Mouse (Mus musculus) liver, embryonic 16.5 days (tissue): ENCODE measurements at regions not wholly inside any gene's neighbourhood (a gene's known extent, or its start where the extent isn't known, plus 50 kb on each side); places are given as distances from the start of the nearest gene placed in this dataset.

Experiments
- ATAC-seq: fragments of 200-750 bp; cut with Nextera tagmentation; 2 replicates; pipeline ENCODE4 v1.8.0; 2017; ENCODE audit warnings: low read depth, mild to moderate bottlenecking, moderate number of reproducible peaks, moderate library complexity
- H3K27ac ChIP-seq: fragments of 300-500 bp; sonication (generic); 2 replicates; pipeline ENCODE4 v1.5.1; 2014; ENCODE audit warnings: mild to moderate bottlenecking, low read length
- H3K27me3 ChIP-seq: fragments of 300-500 bp; sonication (generic); 2 replicates; pipeline ENCODE4 v1.6.1; 2014; ENCODE audit warnings: low read depth, low read length, mixed read lengths; ENCODE audit not compliant: control insufficient read depth, insufficient read depth
- H3K36me3 ChIP-seq: fragments of 300-500 bp; sonication (generic); 2 replicates; pipeline ENCODE4 v1.6.1; 2014; ENCODE audit warnings: mild to moderate bottlenecking; ENCODE audit not compliant: control insufficient read depth, insufficient read depth
- H3K4me1 ChIP-seq: fragments of 300-500 bp; sonication (generic); 2 replicates; pipeline ENCODE4 v1.6.1; 2014; ENCODE audit warnings: low read depth, low read length, mixed read lengths; ENCODE audit not compliant: control insufficient read depth
- H3K4me2 ChIP-seq: fragments of 300-500 bp; sonication (generic); 2 replicates; pipeline ENCODE4 v1.6.1; 2014; ENCODE audit warnings: low read depth, low read length, mixed read lengths
- H3K4me3 ChIP-seq: fragments of 300-500 bp; sonication (generic); 2 replicates; pipeline ENCODE4 v1.5.1; 2014; ENCODE audit warnings: low read depth, mild to moderate bottlenecking, low read length
- H3K9ac ChIP-seq: fragments of 300-500 bp; sonication (generic); 2 replicates; pipeline ENCODE4 v1.6.1; 2014; ENCODE audit warnings: low read depth, low read length
- H3K9me3 ChIP-seq: fragments of 300-500 bp; sonication (generic); replicated peaks from 2 replicates; pipeline ENCODE4 v1.6.1; 2016; ENCODE audit warnings: low read length; ENCODE audit not compliant: control insufficient read depth
- WGBS: fragments of 180-500 bp; shearing (Covaris S2); extraction: QIAGEN DNeasy Blood & Tissue Kit; methylation state at CpG from one replicate; pipeline ENCODE4 v1.1.7; 2014; ENCODE audit not compliant: insufficient replicate concordance; 5-methylcytosine and 5-hydroxymethylcytosine counted together

GRCm38 (mm10) chr13:107872137-107872536 lies 172.1 kb upstream of the Smim15 start:
- no peaks in the 10 kb centered on the region for H3K27me3 ChIP-seq
- H3K9ac ChIP-seq, result no peak overlapping the region
- H3K9me3 ChIP-seq, result no peaks in the 10 kb centered on the region
- 58% methylated on average over 10 of the region's 10 CpGs for WGBS
- H3K4me3 ChIP-seq, result no peak overlapping the region
- H3K4me2 ChIP-seq, result no peak overlapping the region
- no peaks in the 10 kb centered on the region for H3K4me1 ChIP-seq
- no peak overlapping the region for H3K27ac ChIP-seq
- no peaks in the 10 kb centered on the region for H3K36me3 ChIP-seq
- no peak for ATAC-seq

GRCm38 (mm10) chr13:107868906-107869305 lies 175.3 kb upstream of the Smim15 start:
- no peak for ATAC-seq
- H3K27me3 ChIP-seq, result no peaks in the 10 kb centered on the region
- H3K4me1 ChIP-seq, result no peaks in the 10 kb centered on the region
- H3K36me3 ChIP-seq, result no peaks in the 10 kb centered on the region
- no peak overlapping the region for H3K27ac ChIP-seq
- no peak overlapping the region for H3K9ac ChIP-seq
- H3K9me3 ChIP-seq, result no peaks in the 10 kb centered on the region
- no peak overlapping the region for H3K4me2 ChIP-seq
- WGBS, result 42% methylated on average over 7 of the region's 7 CpGs
- no peak overlapping the region for H3K4me3 ChIP-seq

- H3K4me1 ChIP-seq, result no peaks in the 10 kb centered on the region; the same call in 1 of the 2 replicates
- no peak overlapping the region for H3K4me3 ChIP-seq
- ATAC-seq, result no peak
- H3K9ac ChIP-seq, result no peak overlapping the region
- no peaks in the 10 kb centered on the region for H3K36me3 ChIP-seq
- H3K27ac ChIP-seq, result no peak overlapping the region
- H3K27me3 ChIP-seq, result no peaks in the 10 kb centered on the region
- H3K4me2 ChIP-seq, result no peak overlapping the region
- WGBS, result 33% methylated on average over 4 of the region's 4 CpGs
- no peaks in the 10 kb centered on the region for H3K9me3 ChIP-seq
Measured at GRCm38 (mm10) chr13:107866825-107867224, 177.4 kb upstream of the Smim15 start.

- 50% methylated on average over 11 of the region's 11 CpGs for WGBS
- Histone ChIP-seq H3K36me3 (no peaks in the 10 kb centered on the region), H3K4me2 (no peak overlapping the region), H3K27me3 (no peaks in the 10 kb centered on the region), H3K9me3 (no peaks in the 10 kb centered on the region), H3K9ac (no peak overlapping the region), H3K4me1 (no peaks in the 10 kb centered on the region; the same call in 1 of the 2 replicates), H3K4me3 (no peak overlapping the region), H3K27ac (no peak overlapping the region)
- ATAC-seq, result peak; percentile 76
Measured at GRCm38 (mm10) chr13:107862793-107863654, 181.2 kb upstream of the Smim15 start.

GRCm38 (mm10) chr13:107861384-107862134 lies 182.7 kb upstream of the Smim15 start:
- no peak for ATAC-seq

GRCm38 (mm10) chr13:107857043-107857755 lies 187.0 kb upstream of the Smim15 start:
- H3K27me3 ChIP-seq, result no peaks in the 10 kb centered on the region
- H3K9ac ChIP-seq, result no peak overlapping the region
- H3K4me3 ChIP-seq, result no peak overlapping the region
- no peak overlapping the region for H3K4me2 ChIP-seq
- H3K36me3 ChIP-seq, result no peaks in the 10 kb centered on the region
- H3K9me3 ChIP-seq, result no peaks in the 10 kb centered on the region
- no peak overlapping the region for H3K27ac ChIP-seq
- WGBS, result 67% methylated on average over 13 of the region's 13 CpGs
- no peak for ATAC-seq
- H3K4me1 ChIP-seq, result no peaks in the 10 kb centered on the region

More at GRCm38 (mm10) chr13:107861384-107862134, 182.7 kb upstream of the Smim15 start:
- Histone ChIP-seq H3K9ac (no peak overlapping the region), H3K4me3 (no peak overlapping the region), H3K4me1 (no peaks in the 10 kb centered on the region; the same call in 1 of the 2 replicates), H3K9me3 (no peaks in the 10 kb centered on the region), H3K36me3 (no peaks in the 10 kb centered on the region), H3K27me3 (no peaks in the 10 kb centered on the region), H3K4me2 (no peak overlapping the region), H3K27ac (no peak overlapping the region)
- 76% methylated on average over 17 of the region's 17 CpGs for WGBS

GRCm38 (mm10) chr13:107850907-107851560 lies 193.2 kb upstream of the Smim15 start:
- no peaks in the 10 kb centered on the region for H3K9me3 ChIP-seq
- WGBS, result 63% methylated on average over 8 of the region's 8 CpGs
- H3K4me2 ChIP-seq, result no peak overlapping the region
- no peak for ATAC-seq
- no peak overlapping the region for H3K4me3 ChIP-seq
- no peaks in the 10 kb centered on the region for H3K36me3 ChIP-seq
- H3K4me1 ChIP-seq, result no peaks in the 10 kb centered on the region; the same call in 1 of the 2 replicates
- H3K27ac ChIP-seq, result no peak overlapping the region
- no peaks in the 10 kb centered on the region for H3K27me3 ChIP-seq
- no peak overlapping the region for H3K9ac ChIP-seq

GRCm38 (mm10) chr13:107848871-107849270 lies 195.4 kb upstream of the Smim15 start:
- Histone ChIP-seq H3K9me3 (no peaks in the 10 kb centered on the region), H3K4me2 (no peak overlapping the region), H3K4me1 (no peaks in the 10 kb centered on the region; the same call in 1 of the 2 replicates), H3K27me3 (no peaks in the 10 kb centered on the region), H3K9ac (no peak overlapping the region), H3K27ac (no peak overlapping the region), H3K4me3 (no peak overlapping the region), H3K36me3 (no peaks in the 10 kb centered on the region)
- 52% methylated on average over 7 of the region's 7 CpGs for WGBS
- ATAC-seq, result no peak
